Mouse (Mus musculus): ENCODE data around the gene Sfxn2.

The Sfxn2 gene

GRCm38 (mm10) chr19:46572951-46573937 lies at the start of gene Sfxn2, which contains the start of gene Arl3:
Gene Sfxn2, plus strand, starts transcription at chr19:46573365.
Gene Arl3, minus strand, starts transcription at chr19:46573198.
- no peaks in the 10 kb centered on the region for H3K9me3 ChIP-seq (ENCODE audit: low read length)
- H3K36me3 ChIP-seq (ENCODE audit: insufficient read depth, low read length), result no peaks in the 10 kb centered on the region
- TF ChIP-seq POU5F1 (IDR thresholded peaks at IDR 0.05; ENCODE audit: borderline replicate concordance, low read length), result no peak
- TF ChIP-seq NANOG (IDR thresholded peaks at IDR 0.05; ENCODE audit: borderline replicate concordance, low read length), result no peak
- no peak for TF ChIP-seq CTCF (conservative IDR thresholded peaks at IDR 0.05; ENCODE audit: low read length)
- H3K27me3 ChIP-seq (ENCODE audit: insufficient read depth, low read length), result no peaks in the 10 kb centered on the region
- peak within 1 kb of the TSS; percentile 89 for H3K4me3 ChIP-seq (replicated peaks; ENCODE audit: low read length)
- peaks cover 35% of the 10 kb centered on the region for H3K4me1 ChIP-seq (replicated peaks; ENCODE audit: low read depth, low read length)

GRCm38 (mm10) chr19:46523480-46524151 lies 49.5 kb upstream of the Sfxn2 start:
- no peaks in the 10 kb centered on the region for H3K27me3 ChIP-seq (ENCODE audit: insufficient read depth, low read length)
- no peaks in the 10 kb centered on the region for H3K36me3 ChIP-seq (ENCODE audit: insufficient read depth, low read length)
- no peaks in the 10 kb centered on the region for H3K9me3 ChIP-seq (ENCODE audit: low read length)
- peaks cover 95% of the 10 kb centered on the region for H3K4me1 ChIP-seq (replicated peaks; ENCODE audit: low read depth, low read length)
- TF ChIP-seq NANOG (IDR thresholded peaks at IDR 0.05; ENCODE audit: borderline replicate concordance, low read length), result no peak
- TF ChIP-seq CTCF (conservative IDR thresholded peaks at IDR 0.05; ENCODE audit: low read length), result no peak
- TF ChIP-seq POU5F1 (IDR thresholded peaks at IDR 0.05; ENCODE audit: borderline replicate concordance, low read length), result no peak
- H3K4me3 ChIP-seq (replicated peaks; ENCODE audit: low read length), result peak overlapping the region; percentile 72

GRCm38 (mm10) chr19:46524152-46524544 lies 49.0 kb upstream of the Sfxn2 start:
- peak overlapping the region; percentile 72 for H3K4me3 ChIP-seq (replicated peaks; ENCODE audit: low read length)
- TF ChIP-seq CTCF (conservative IDR thresholded peaks at IDR 0.05; ENCODE audit: low read length), result no peak
- no peak for TF ChIP-seq NANOG (IDR thresholded peaks at IDR 0.05; ENCODE audit: borderline replicate concordance, low read length)
- TF ChIP-seq POU5F1 (IDR thresholded peaks at IDR 0.05; ENCODE audit: borderline replicate concordance, low read length), result no peak
- H3K27me3 ChIP-seq (ENCODE audit: insufficient read depth, low read length), result no peaks in the 10 kb centered on the region
- no peaks in the 10 kb centered on the region for H3K9me3 ChIP-seq (ENCODE audit: low read length)
- no peaks in the 10 kb centered on the region for H3K36me3 ChIP-seq (ENCODE audit: insufficient read depth, low read length)
- H3K4me1 ChIP-seq (replicated peaks; ENCODE audit: low read depth, low read length), result peaks cover 95% of the 10 kb centered on the region

- Histone ChIP-seq H3K9me3 (ENCODE audit: low read length) (no peaks in the 10 kb centered on the region), H3K4me3 (replicated peaks; ENCODE audit: low read length) (peak overlapping the region; percentile 72), H3K27me3 (ENCODE audit: insufficient read depth, low read length) (no peaks in the 10 kb centered on the region), H3K4me1 (replicated peaks; ENCODE audit: low read depth, low read length) (peaks cover 95% of the 10 kb centered on the region), H3K36me3 (ENCODE audit: insufficient read depth, low read length) (no peaks in the 10 kb centered on the region)
- TF ChIP-seq POU5F1 (IDR thresholded peaks at IDR 0.05; ENCODE audit: borderline replicate concordance, low read length) (no peak), CTCF (conservative IDR thresholded peaks at IDR 0.05; ENCODE audit: low read length) (no peak; the same call in 1 of the 2 replicates), NANOG (IDR thresholded peaks at IDR 0.05; ENCODE audit: borderline replicate concordance, low read length) (no peak)
Measured at GRCm38 (mm10) chr19:46524601-46525321, 48.4 kb upstream of the Sfxn2 start.

GRCm38 (mm10) chr19:46525691-46526631 lies 47.2 kb upstream of the Sfxn2 start:
- Histone ChIP-seq H3K4me1 (replicated peaks; ENCODE audit: low read depth, low read length) (peaks cover 98% of the 10 kb centered on the region), H3K36me3 (ENCODE audit: insufficient read depth, low read length) (no peaks in the 10 kb centered on the region), H3K4me3 (replicated peaks; ENCODE audit: low read length) (no peak overlapping the region), H3K27me3 (ENCODE audit: insufficient read depth, low read length) (0 out of 2 replicates have a peak, but pooled peaks cover 4% of the 10 kb centered on the region), H3K9me3 (ENCODE audit: low read length) (no peaks in the 10 kb centered on the region)
- TF ChIP-seq NANOG (IDR thresholded peaks at IDR 0.05; ENCODE audit: borderline replicate concordance, low read length) (no peak), CTCF (conservative IDR thresholded peaks at IDR 0.05; ENCODE audit: low read length) (no peak), POU5F1 (IDR thresholded peaks at IDR 0.05; ENCODE audit: borderline replicate concordance, low read length) (no peak)

- Histone ChIP-seq H3K4me1 (replicated peaks; ENCODE audit: low read depth, low read length) (peaks cover 100% of the 10 kb centered on the region), H3K9me3 (ENCODE audit: low read length) (no peaks in the 10 kb centered on the region), H3K4me3 (replicated peaks; ENCODE audit: low read length) (peak overlapping the region; percentile 60), H3K27me3 (ENCODE audit: insufficient read depth, low read length) (0 out of 2 replicates have a peak, but pooled peaks cover 4% of the 10 kb centered on the region), H3K36me3 (ENCODE audit: insufficient read depth, low read length) (no peaks in the 10 kb centered on the region)
- TF ChIP-seq CTCF (conservative IDR thresholded peaks at IDR 0.05; ENCODE audit: low read length) (no peak), POU5F1 (IDR thresholded peaks at IDR 0.05; ENCODE audit: borderline replicate concordance, low read length) (no peak), NANOG (IDR thresholded peaks at IDR 0.05; ENCODE audit: borderline replicate concordance, low read length) (no peak)
Measured at GRCm38 (mm10) chr19:46527632-46528528, 45.3 kb upstream of the Sfxn2 start.

Measured in E14TG2a.4 (cell line).